Mouse (Mus musculus): ENCODE results near the gene Arl1. TPM values are rescaled to one million over a fixed set of nuclear protein-coding genes. Genes with fewer than 3 reads are reported as not detected.

Arl1 gene
- polyA plus RNA-seq, 1 experiment from 2014 or later: 184 TPM

DNA sequence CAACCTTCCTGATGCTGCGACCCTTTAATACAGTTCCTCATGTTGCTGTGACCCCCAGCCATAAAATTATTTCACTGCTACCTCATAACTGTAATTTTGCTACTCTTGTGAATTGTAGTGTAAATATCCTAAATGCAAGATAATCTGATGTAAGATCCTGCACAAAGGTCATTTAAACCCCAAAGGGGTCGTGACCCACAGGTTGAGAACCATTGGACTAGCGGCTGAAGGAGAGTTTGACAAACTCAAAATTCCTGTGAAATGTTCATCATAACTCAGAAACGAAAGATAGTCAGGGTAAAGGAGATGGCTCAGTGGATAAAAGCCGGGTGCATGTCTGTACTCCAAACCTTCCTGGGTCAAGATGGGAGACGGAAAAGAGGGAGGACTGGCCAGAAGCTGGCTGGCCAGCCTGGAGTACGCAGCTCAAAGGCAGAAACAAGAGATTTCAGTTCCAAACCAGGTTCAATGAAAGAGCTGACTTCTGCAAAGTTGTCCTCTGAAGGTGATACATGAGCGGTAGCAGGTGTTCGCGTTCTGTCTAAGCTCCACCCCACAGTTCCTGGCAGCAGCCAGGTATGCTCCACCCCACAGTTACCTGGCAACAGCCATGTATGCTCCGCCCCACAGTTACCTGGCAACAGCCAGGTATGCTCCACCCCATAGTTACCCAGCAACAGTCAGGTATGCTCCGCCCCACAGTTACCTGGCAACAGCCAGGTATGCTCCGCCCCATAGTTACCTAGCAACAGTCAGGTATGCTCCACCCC is 13.5 kb upstream of the Arl1 start:
- H3K27me3 ChIP-seq (ENCODE audit: control insufficient read depth, insufficient read depth, low read length): no peaks in the 10 kb centered on the region
- H3K4me1 ChIP-seq (ENCODE audit: control insufficient read depth, insufficient read depth, low read length): 0 out of 2 replicates have a peak, but pooled peaks cover 2% of the 10 kb centered on the region
- no peak overlapping the region for H3K4me2 ChIP-seq (ENCODE audit: low read depth, severe bottlenecking)
- no peaks in the 10 kb centered on the region for H3K36me3 ChIP-seq (ENCODE audit: control insufficient read depth, insufficient read depth, low read length)
- H3K4me3 ChIP-seq (ENCODE audit: low read depth, low read length): no peak overlapping the region
- no peaks in the 10 kb centered on the region for H3K9me3 ChIP-seq (ENCODE audit: control insufficient read depth, low read length)
- ATAC-seq (ENCODE audit: insufficient number of reproducible peaks, low FRiP score, low TSS enrichment, low read depth): no peak
- no peak for DNase-seq (ENCODE audit: low spot score)
- no peak overlapping the region for H3K27ac ChIP-seq (replicated peaks; ENCODE audit: low read depth, low read length)
- WGBS: 49% methylated on average over 13 of the region's 13 CpGs
- H3K9ac ChIP-seq (ENCODE audit: low read length): no peak overlapping the region

DNA sequence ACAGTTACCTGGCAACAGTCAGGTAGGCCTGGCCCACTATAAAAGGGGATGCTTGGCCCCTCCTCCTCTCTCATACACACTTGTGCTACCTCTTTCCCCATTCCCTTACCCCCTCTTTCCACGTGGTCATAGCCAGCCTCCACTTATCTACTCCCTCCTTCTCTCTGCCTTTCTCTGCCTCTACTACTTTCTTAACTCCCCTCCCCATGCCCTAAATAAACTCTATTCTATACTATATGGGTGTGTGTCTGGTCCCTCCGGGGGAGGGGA is 13.0 kb upstream of the Arl1 start:
- no peaks in the 10 kb centered on the region for H3K27me3 ChIP-seq (ENCODE audit: control insufficient read depth, insufficient read depth, low read length)
- DNase-seq (ENCODE audit: low spot score) (no peak), ATAC-seq (ENCODE audit: insufficient number of reproducible peaks, low FRiP score, low TSS enrichment, low read depth) (no peak)
- no peaks in the 10 kb centered on the region for H3K36me3 ChIP-seq (ENCODE audit: control insufficient read depth, insufficient read depth, low read length)
- WGBS: 31% methylated on average over 2 of the region's 2 CpGs
- H3K9ac ChIP-seq (ENCODE audit: low read length): no peak overlapping the region
- 0 out of 2 replicates have a peak, but pooled peaks cover 2% of the 10 kb centered on the region for H3K4me1 ChIP-seq (ENCODE audit: control insufficient read depth, insufficient read depth, low read length)
- H3K27ac ChIP-seq (replicated peaks; ENCODE audit: low read depth, low read length): no peak overlapping the region
- no peak overlapping the region for H3K4me3 ChIP-seq (ENCODE audit: low read depth, low read length)
- no peak overlapping the region for H3K4me2 ChIP-seq (ENCODE audit: low read depth, severe bottlenecking)
- H3K9me3 ChIP-seq (ENCODE audit: control insufficient read depth, low read length): no peaks in the 10 kb centered on the region

DNA sequence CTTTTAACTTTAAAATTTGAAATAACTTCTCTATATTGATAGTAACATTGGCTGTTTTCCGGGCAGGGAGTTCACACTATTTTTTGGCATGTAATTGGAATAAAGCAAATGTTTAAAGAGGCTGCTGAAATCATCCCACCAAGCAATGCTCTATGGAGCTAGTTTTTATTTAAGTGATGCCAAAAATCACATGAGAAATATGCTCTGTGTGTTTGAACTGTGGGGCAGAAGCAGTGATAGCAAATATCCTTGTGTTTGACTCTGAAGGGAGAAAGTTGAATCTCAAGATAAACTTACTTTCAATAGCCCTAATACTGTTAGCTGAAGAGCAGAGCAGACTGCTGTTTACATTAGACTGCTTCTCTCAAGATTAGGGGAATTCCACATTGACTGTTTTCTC is 11.0 kb upstream of the Arl1 start:
- H3K9ac ChIP-seq (ENCODE audit: low read length): no peak overlapping the region
- no peak overlapping the region for H3K4me2 ChIP-seq (ENCODE audit: low read depth, severe bottlenecking)
- no peak overlapping the region for H3K27ac ChIP-seq (replicated peaks; ENCODE audit: low read depth, low read length)
- no peaks in the 10 kb centered on the region for H3K9me3 ChIP-seq (ENCODE audit: control insufficient read depth, low read length)
- no peak overlapping the region for H3K4me3 ChIP-seq (ENCODE audit: low read depth, low read length)
- no peak for DNase-seq (ENCODE audit: low spot score)
- ATAC-seq (ENCODE audit: insufficient number of reproducible peaks, low FRiP score, low TSS enrichment, low read depth): no peak
- WGBS: 78% methylated on average over 1 of the region's 1 CpGs
- no peaks in the 10 kb centered on the region for H3K36me3 ChIP-seq (ENCODE audit: control insufficient read depth, insufficient read depth, low read length)
- H3K4me1 ChIP-seq (ENCODE audit: control insufficient read depth, insufficient read depth, low read length): 0 out of 2 replicates have a peak, but pooled peaks cover 2% of the 10 kb centered on the region
- no peaks in the 10 kb centered on the region for H3K27me3 ChIP-seq (ENCODE audit: control insufficient read depth, insufficient read depth, low read length)

DNA sequence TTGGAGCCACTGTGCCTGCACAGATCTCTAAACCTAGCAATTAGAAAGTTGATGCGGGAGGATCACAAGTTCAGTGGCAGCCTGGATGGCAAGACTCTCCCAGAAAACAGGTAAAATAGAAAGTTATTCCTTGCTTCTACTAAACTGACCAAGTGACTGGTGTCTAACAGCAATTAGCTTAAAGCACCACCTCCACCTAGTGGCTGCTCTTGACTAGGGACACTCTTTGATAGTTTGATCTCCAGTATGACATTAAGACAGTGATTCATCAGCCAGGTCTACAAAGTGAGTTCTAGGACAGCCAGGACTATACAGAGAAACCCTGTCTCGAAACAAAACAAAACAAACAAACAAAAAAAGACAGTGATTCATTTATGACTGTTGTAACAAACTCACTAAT is 5.3 kb upstream of the Arl1 start:
- Histone ChIP-seq H3K9ac (ENCODE audit: low read length) (no peak overlapping the region), H3K9me3 (ENCODE audit: control insufficient read depth, low read length) (no peaks in the 10 kb centered on the region), H3K27me3 (ENCODE audit: control insufficient read depth, insufficient read depth, low read length) (no peaks in the 10 kb centered on the region), H3K4me1 (ENCODE audit: control insufficient read depth, insufficient read depth, low read length) (no peaks in the 10 kb centered on the region), H3K4me3 (ENCODE audit: low read depth, low read length) (no peak overlapping the region), H3K36me3 (ENCODE audit: control insufficient read depth, insufficient read depth, low read length) (no peaks in the 10 kb centered on the region), H3K4me2 (ENCODE audit: low read depth, severe bottlenecking) (no peak overlapping the region), H3K27ac (replicated peaks; ENCODE audit: low read depth, low read length) (no peak overlapping the region)
- DNase-seq (ENCODE audit: low spot score) (peak; percentile 26), ATAC-seq (ENCODE audit: insufficient number of reproducible peaks, low FRiP score, low TSS enrichment, low read depth) (no peak)
- 52% methylated on average over 2 of the region's 2 CpGs for WGBS

DNA sequence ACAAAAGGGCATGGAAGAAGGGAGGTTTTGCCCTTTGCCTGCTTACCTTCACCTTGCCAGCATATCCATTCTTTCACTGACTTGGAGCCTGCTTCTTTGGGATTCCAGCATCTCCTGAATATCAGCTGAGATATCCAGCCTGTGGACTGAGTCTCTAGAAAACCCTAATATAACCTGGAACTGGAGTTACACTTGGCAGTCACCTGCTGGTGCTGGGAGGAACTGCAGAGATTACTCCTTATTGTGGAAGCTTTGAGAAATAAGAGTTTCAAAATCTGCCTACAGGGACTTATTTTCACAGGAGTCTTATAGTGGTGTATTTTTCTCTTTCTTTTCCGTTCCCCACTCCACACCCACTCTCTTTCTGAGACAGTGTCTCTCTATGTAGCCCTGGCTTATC is 3.5 kb upstream of the Arl1 start:
- Histone ChIP-seq H3K4me2 (ENCODE audit: low read depth, severe bottlenecking) (no peak overlapping the region), H3K4me1 (ENCODE audit: control insufficient read depth, insufficient read depth, low read length) (peaks cover under 1% of the 10 kb centered on the region), H3K27ac (replicated peaks; ENCODE audit: low read depth, low read length) (no peak overlapping the region), H3K9ac (ENCODE audit: low read length) (no peak overlapping the region), H3K27me3 (ENCODE audit: control insufficient read depth, insufficient read depth, low read length) (no peaks in the 10 kb centered on the region), H3K4me3 (ENCODE audit: low read depth, low read length) (no peak overlapping the region), H3K36me3 (ENCODE audit: control insufficient read depth, insufficient read depth, low read length) (no peaks in the 10 kb centered on the region), H3K9me3 (ENCODE audit: control insufficient read depth, low read length) (no peaks in the 10 kb centered on the region)
- peak; percentile 63 for DNase-seq (ENCODE audit: low spot score)
- no peak for ATAC-seq (ENCODE audit: insufficient number of reproducible peaks, low FRiP score, low TSS enrichment, low read depth)
- WGBS: 70% methylated on average over 1 of the region's 1 CpGs

DNA sequence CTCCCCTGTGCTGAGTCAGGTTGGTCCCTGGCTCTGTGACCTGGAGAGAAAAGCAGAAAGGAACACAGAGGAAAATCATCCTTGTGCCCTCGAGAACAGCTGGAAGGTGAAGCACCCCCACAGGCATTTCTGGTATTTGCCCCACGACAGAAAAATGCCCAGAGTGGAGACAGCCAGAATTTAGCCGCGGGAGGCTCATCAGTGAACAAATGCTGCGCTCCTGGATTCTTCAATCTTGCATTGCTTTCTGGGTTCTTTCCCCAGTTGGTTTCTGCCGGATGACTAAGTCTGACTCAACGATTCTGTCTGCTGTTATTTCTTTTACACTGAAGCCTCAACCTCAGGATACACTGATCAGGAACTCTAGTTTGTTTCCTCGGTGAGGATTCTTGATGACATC is 2.5 kb upstream of the Arl1 start:
- DNase-seq (ENCODE audit: low spot score): no peak
- Histone ChIP-seq H3K4me1 (ENCODE audit: control insufficient read depth, insufficient read depth, low read length) (peaks cover 4% of the 10 kb centered on the region), H3K4me3 (ENCODE audit: low read depth, low read length) (no peak overlapping the region), H3K4me2 (ENCODE audit: low read depth, severe bottlenecking) (no peak overlapping the region), H3K27me3 (ENCODE audit: control insufficient read depth, insufficient read depth, low read length) (no peaks in the 10 kb centered on the region), H3K9me3 (ENCODE audit: control insufficient read depth, low read length) (no peaks in the 10 kb centered on the region), H3K9ac (ENCODE audit: low read length) (no peak overlapping the region), H3K36me3 (ENCODE audit: control insufficient read depth, insufficient read depth, low read length) (no peaks in the 10 kb centered on the region), H3K27ac (replicated peaks; ENCODE audit: low read depth, low read length) (no peak overlapping the region)
- WGBS: 77% methylated on average over 8 of the region's 8 CpGs
- ATAC-seq (ENCODE audit: insufficient number of reproducible peaks, low FRiP score, low TSS enrichment, low read depth): no peak

DNA sequence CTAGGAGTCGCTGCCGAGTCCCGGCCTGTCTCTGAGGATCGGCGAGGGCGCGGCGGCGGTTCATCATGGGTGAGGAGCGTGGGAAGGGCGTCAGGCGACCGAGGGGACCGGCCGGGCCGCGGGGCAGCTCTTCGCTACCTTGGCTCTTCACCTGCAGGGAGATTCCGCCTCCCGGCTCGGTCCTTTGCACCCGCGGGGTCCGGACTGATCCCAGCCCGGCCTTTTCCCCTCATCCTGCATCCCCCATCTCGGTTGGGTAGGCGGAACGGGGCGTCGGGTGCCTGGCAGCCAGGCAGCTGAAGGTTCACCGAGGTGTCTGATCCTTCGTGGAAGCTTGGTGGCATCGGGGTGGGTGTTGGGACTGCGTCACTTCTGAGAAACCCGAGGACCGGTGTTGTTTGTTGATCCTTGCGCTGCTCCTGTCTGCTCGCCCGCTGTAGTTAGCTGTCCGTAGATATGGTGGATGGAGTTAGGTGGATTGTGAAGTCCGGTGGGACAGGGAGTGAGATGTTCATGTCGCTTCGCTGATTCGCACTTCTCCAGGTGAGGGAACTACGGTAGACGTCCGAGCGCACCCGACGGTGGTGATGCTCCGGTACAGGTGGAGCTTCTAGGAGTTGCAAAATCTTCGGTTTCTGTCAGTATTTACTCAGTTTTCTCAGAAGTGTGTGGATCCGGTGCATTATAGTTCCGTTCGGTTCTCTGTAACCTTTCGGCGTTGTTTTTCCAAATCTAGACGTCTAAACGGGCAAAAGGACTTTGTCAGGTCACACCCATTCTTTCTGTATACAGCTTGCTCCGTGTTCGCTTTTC is 1.0 kb downstream of the Arl1 start:
- WGBS: 2% methylated on average over 60 of the region's 61 CpGs
- Histone ChIP-seq H3K36me3 (ENCODE audit: control insufficient read depth, insufficient read depth, low read length) (no peaks in the 10 kb centered on the region), H3K4me1 (ENCODE audit: control insufficient read depth, insufficient read depth, low read length) (peaks cover 4% of the 10 kb centered on the region), H3K27me3 (ENCODE audit: control insufficient read depth, insufficient read depth, low read length) (no peaks in the 10 kb centered on the region), H3K4me2 (ENCODE audit: low read depth, severe bottlenecking) (peak overlapping the region; percentile 78), H3K9ac (ENCODE audit: low read length) (peak overlapping the region; percentile 95), H3K4me3 (ENCODE audit: low read depth, low read length) (peak overlapping the region; percentile 100), H3K27ac (replicated peaks; ENCODE audit: low read depth, low read length) (no peak overlapping the region; the same call in 1 of the 2 replicates), H3K9me3 (ENCODE audit: control insufficient read depth, low read length) (no peaks in the 10 kb centered on the region)
- DNase-seq (ENCODE audit: low spot score) (no peak), ATAC-seq (ENCODE audit: insufficient number of reproducible peaks, low FRiP score, low TSS enrichment, low read depth) (peak; percentile 7; the same call in 1 of the 2 replicates)

DNA sequence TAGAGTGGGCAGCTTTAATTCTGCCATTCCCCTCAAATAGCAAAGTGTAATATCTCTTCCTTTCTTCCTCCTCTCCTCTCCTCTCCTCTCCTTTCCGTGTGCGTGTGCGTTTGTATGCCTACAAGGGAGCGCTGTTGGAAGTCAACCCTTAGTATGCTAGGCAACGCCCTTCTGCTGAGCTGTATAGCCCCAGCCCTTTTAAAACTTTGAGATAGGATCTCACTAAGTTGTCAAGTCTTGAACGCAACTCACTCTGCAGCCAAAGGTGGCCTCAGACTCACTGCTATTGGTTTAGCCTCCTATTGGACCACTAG is 1.6 kb downstream of the Arl1 start:
- Histone ChIP-seq H3K4me1 (ENCODE audit: control insufficient read depth, insufficient read depth, low read length) (peaks cover 4% of the 10 kb centered on the region), H3K9me3 (ENCODE audit: control insufficient read depth, low read length) (no peaks in the 10 kb centered on the region), H3K4me3 (ENCODE audit: low read depth, low read length) (peak overlapping the region; percentile 100), H3K9ac (ENCODE audit: low read length) (peak overlapping the region; percentile 95; the same call in 1 of the 2 replicates), H3K4me2 (ENCODE audit: low read depth, severe bottlenecking) (peak overlapping the region; percentile 78), H3K27ac (replicated peaks; ENCODE audit: low read depth, low read length) (no peak overlapping the region), H3K36me3 (ENCODE audit: control insufficient read depth, insufficient read depth, low read length) (no peaks in the 10 kb centered on the region), H3K27me3 (ENCODE audit: control insufficient read depth, insufficient read depth, low read length) (no peaks in the 10 kb centered on the region)
- no peak for DNase-seq (ENCODE audit: low spot score)
- WGBS: 13% methylated on average over 6 of the region's 6 CpGs
- ATAC-seq (ENCODE audit: insufficient number of reproducible peaks, low FRiP score, low TSS enrichment, low read depth): no peak
